Mouse (Mus musculus) gonadal fat pad, adult 2 months (tissue): ENCODE data around the gene Thtpa. TPM values are rescaled to one million over a fixed set of nuclear protein-coding genes. Genes with fewer than 3 reads are reported as not detected.

Experiments used
- DNase-seq: peaks from one replicate; pipeline ENCODE4 v3.0.0-alpha.2; 2012; ENCODE audit warnings: low read depth
- polyA plus RNA-seq: library from polyadenylated mRNA; depleted of rRNA; stranded (reverse); fragments of >200 nt; gene quantifications from 2 replicates; pipeline ENCODE4 v1.2.3, GENCODE M21; 2012; rRNA removed

Thtpa gene
- polyA plus RNA-seq, 1 experiment: 9.6 TPM

DNA sequence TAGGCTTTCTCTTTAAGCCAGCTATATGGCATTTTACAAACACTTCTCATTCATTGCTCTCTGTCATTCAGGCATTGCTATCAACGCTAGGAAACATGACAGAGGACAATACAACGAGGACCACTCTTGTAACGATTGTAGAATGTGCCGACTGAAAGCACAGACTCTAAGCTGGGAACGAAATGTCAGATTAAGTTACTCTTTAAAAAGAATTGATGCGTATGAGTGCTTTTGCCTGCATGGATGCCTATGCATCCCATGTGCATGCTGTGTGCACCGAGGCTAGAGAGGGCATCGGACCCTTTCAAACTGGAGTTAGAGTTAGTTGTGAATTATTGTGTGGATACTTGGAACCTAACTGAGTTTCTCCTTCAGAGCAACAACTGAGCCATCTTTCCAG is 41.1 kb downstream of the Thtpa start:
- no peak for DNase-seq

DNA sequence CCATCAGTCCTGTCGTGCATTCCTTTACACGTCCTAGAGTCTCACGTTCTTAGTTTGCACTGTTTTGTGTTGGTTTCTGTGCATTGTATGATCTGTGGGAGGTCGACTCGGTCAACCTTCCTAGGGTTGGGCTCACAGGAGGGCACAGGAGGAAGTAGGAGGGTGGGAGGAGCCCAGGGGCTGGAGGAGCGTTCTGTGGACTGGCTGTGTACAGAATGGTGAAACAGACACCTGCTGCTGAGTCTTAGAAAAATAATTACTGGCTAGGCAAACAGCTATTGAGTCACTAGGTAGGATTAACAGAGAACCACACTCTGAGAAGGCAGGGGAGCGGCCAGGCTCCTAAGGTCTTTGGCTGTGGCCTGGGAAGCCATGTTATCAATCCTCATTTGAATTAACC is 44.7 kb downstream of the Thtpa start:
- no peak for DNase-seq

DNA sequence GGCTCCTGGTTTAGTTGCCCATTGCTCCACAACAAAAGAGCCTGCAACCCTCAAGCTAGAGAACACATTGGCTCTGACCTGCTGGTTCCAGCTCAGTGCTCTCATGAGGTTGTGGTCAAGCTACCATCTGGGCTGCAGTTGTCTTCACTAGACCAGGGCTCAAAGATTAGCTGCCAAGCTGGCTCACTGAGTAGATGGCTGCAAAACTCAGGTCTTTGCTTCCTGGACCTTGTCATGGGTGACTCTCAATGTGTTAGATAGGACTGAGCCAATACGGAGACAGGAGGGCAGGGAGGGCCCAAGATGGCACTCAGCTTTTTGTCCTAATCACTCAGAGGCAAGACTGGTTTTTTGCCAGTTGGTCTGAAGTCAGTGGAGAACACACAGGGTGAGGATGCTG is 51.7 kb downstream of the Thtpa start:
- no peak for DNase-seq

DNA sequence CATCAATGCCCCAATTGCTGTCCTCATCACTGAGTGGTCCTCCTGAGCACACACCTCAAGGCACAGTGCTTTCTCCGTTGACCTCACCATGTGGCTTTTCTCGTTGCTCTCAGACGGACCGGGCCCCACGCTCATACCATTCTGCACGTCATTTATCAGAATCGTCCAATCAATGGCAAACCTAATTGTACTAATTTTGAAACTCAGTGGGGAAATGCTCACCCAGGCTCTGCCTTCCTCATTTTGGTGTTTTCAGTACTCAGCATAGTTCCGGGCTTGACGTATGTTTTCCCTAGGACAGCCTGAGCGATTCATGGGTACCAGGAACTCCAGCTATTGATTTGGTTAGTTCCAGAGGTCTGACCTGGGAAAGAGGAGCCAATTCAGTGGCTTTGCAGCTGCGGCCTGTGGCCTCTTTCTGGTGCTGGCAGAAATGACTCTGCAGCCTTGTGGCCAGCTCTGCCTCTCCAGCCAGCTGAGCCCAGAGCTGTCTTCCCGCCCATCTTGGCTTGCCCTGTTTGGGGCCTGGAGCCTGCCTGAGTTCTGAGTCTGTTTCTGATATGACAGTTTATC is 52.3 kb downstream of the Thtpa start:
- no peak for DNase-seq

- no peak for DNase-seq
These were observed 53.9 kb downstream of the Thtpa start for GRCm38 (mm10) chr14:55148363-55148915.

Other genes starting within 250 kb of the Thtpa start
- 9.1 and 10.1 TPM in 2 replicates for gene Homez, start 223.8 kb upstream of the Thtpa start, polyA plus RNA-seq
- 26.7 and 30.8 TPM in 2 replicates for gene Ppp1r3e, start 217.2 kb upstream of the Thtpa start, polyA plus RNA-seq
- gene Bcl2l2, start 211.4 kb upstream of the Thtpa start, polyA plus RNA-seq: 76.2 and 83.0 TPM in 2 replicates
- 1.4 and 4.1 TPM in 2 replicates for gene Gm20521, start 211.3 kb upstream of the Thtpa start, polyA plus RNA-seq
- gene Pabpn1, start 202.3 kb upstream of the Thtpa start, polyA plus RNA-seq: 185 and 205 TPM in 2 replicates
- 63.8 and 66.2 TPM in 2 replicates for gene Slc22a17, start 181.7 kb upstream of the Thtpa start, polyA plus RNA-seq
- gene Efs, start 168.7 kb upstream of the Thtpa start, polyA plus RNA-seq: 12.1 and 13.9 TPM in 2 replicates
- 0.11 TPM in 1 of 2 replicates, not detected in the other for gene Il25, start 162.1 kb upstream of the Thtpa start, polyA plus RNA-seq
- gene Cmtm5, start 158.5 kb upstream of the Thtpa start, polyA plus RNA-seq: 0.63 and 0.74 TPM in 2 replicates
- gene Myh6, start 127.9 kb upstream of the Thtpa start, polyA plus RNA-seq: 0.03 TPM in 1 of 2 replicates, not detected in the other
- not detected in 2 replicates for gene Gm17428, start 117.9 kb upstream of the Thtpa start, polyA plus RNA-seq
- gene Myh7, start 100.2 kb upstream of the Thtpa start, polyA plus RNA-seq: 0.18 and 0.54 TPM in 2 replicates
- gene Ngdn, start 79.3 kb upstream of the Thtpa start, polyA plus RNA-seq: 12.1 and 14.6 TPM in 2 replicates
- gene Zfhx2, start 2.5 kb upstream of the Thtpa start, polyA plus RNA-seq: 0.69 and 1.3 TPM in 2 replicates
- 19.2 and 26.4 TPM in 2 replicates for gene Ap1g2, start 11.8 kb downstream of the Thtpa start, polyA plus RNA-seq
- 0.41 and 0.45 TPM in 2 replicates for gene Jph4, start 22.2 kb downstream of the Thtpa start, polyA plus RNA-seq
- not detected in 2 replicates for gene Dhrs2, start 127.2 kb downstream of the Thtpa start, polyA plus RNA-seq